Mouse (Mus musculus) forebrain, postnatal 0 days (tissue): ENCODE results near the gene Ugt1a5. TPM values are rescaled to one million over a fixed set of nuclear protein-coding genes. Genes with fewer than 3 reads are reported as not detected.

Experiments used
- ATAC-seq: fragments of 200-750 bp; cut with Nextera tagmentation; 2 replicates; pipeline ENCODE4 v1.8.0; 2017; ENCODE audit warnings: mild to moderate bottlenecking, moderate library complexity
- DNase-seq: peaks from one replicate; pipeline ENCODE4 v3.0.0-alpha.2; 2015
- H3K27ac ChIP-seq: fragments of 300-500 bp; sonication (generic); 2 replicates; pipeline ENCODE4 v1.5.1; 2014; ENCODE audit warnings: low read depth, mild to moderate bottlenecking, antibody characterized with exemption, low read length, moderate library complexity, mixed read lengths
- H3K27me3 ChIP-seq: fragments of 300-500 bp; sonication (generic); 2 replicates; pipeline ENCODE4 v1.6.1; 2014; ENCODE audit warnings: mild to moderate bottlenecking, low read length, mixed read lengths; ENCODE audit not compliant: insufficient read depth
- H3K36me3 ChIP-seq: fragments of 300-500 bp; sonication (generic); 2 replicates; pipeline ENCODE4 v1.6.1; 2014; ENCODE audit warnings: mild to moderate bottlenecking, moderate library complexity; ENCODE audit not compliant: insufficient read depth
- H3K4me1 ChIP-seq: fragments of 300-500 bp; sonication (generic); 2 replicates; pipeline ENCODE4 v1.6.1; 2014; ENCODE audit warnings: antibody characterized with exemption; ENCODE audit not compliant: insufficient read depth
- H3K4me2 ChIP-seq: fragments of 300-500 bp; sonication (generic); 2 replicates; pipeline ENCODE4 v1.6.1; 2014; ENCODE audit warnings: low read depth, mild to moderate bottlenecking, moderate library complexity
- H3K4me3 ChIP-seq: fragments of 300-500 bp; sonication (generic); 2 replicates; pipeline ENCODE4 v1.5.1; 2014; ENCODE audit warnings: low read depth, low read length, mixed read lengths
- H3K9ac ChIP-seq: fragments of 300-500 bp; sonication (generic); 2 replicates; pipeline ENCODE4 v1.6.1; 2014; ENCODE audit warnings: mild to moderate bottlenecking
- H3K9me3 ChIP-seq: fragments of 300-500 bp; sonication (generic); 2 replicates; pipeline ENCODE4 v1.6.1; 2016; ENCODE audit warnings: low read length
- CTCF ChIP-seq: sonication (generic); IDR thresholded peaks from 2 replicates; pipeline ENCODE4 v1.5.1; 2016; ENCODE audit warnings: antibody characterized with exemption, control low read depth, low read depth
- WGBS: fragments of 180-500 bp; shearing (Covaris S2); extraction: QIAGEN DNeasy Blood & Tissue Kit; methylation state at CpG from one replicate; pipeline ENCODE4 v1.1.7; 2014; 5-methylcytosine and 5-hydroxymethylcytosine counted together
- polyA plus RNA-seq: library from polyadenylated mRNA; unstranded; fragments of >200 nt; fragmentation: Nextera tagmentation; extraction: Ambion mirVana; gene quantifications from 2 replicates; pipeline ENCODE4 v1.2.1, GENCODE M21; 2015
- total RNA-seq: library from RNA; depleted of rRNA; stranded (reverse); fragments of >200 nt; gene quantifications from 2 replicates; pipeline ENCODE4 v1.2.3, GENCODE M21; 2014

Ugt1a5 gene
- total and polyA plus RNA-seq, 2 experiments from 2014 or later: not detected

GRCm38 (mm10) chr1:88253106-88253505 is 87.3 kb downstream of the Ugt1a5 start:
- WGBS: 78% methylated on average over 8 of the region's 8 CpGs
- Histone ChIP-seq H3K27me3 (no peaks in the 10 kb centered on the region), H3K4me2 (no peak overlapping the region), H3K4me3 (no peak overlapping the region), H3K27ac (no peak overlapping the region), H3K36me3 (no peaks in the 10 kb centered on the region), H3K9me3 (peaks cover 96% of the 10 kb centered on the region), H3K4me1 (no peaks in the 10 kb centered on the region), H3K9ac (no peak overlapping the region)
- ATAC-seq (no peak), DNase-seq (no peak)
- TF ChIP-seq CTCF: no peak

- Histone ChIP-seq H3K27ac (no peak overlapping the region), H3K4me3 (no peak overlapping the region), H3K4me2 (no peak overlapping the region), H3K9ac (no peak overlapping the region), H3K36me3 (no peaks in the 10 kb centered on the region), H3K9me3 (peaks cover 92% of the 10 kb centered on the region), H3K27me3 (no peaks in the 10 kb centered on the region), H3K4me1 (no peaks in the 10 kb centered on the region)
- 68% methylated on average over 6 of the region's 6 CpGs for WGBS
- DNase-seq (no peak), ATAC-seq (no peak)
- no peak for TF ChIP-seq CTCF
Measured at GRCm38 (mm10) chr1:88253540-88253939, 87.7 kb downstream of the Ugt1a5 start.

GRCm38 (mm10) chr1:88254793-88255465 is 89.1 kb downstream of the Ugt1a5 start:
- Histone ChIP-seq H3K27me3 (no peaks in the 10 kb centered on the region), H3K9ac (no peak overlapping the region), H3K4me1 (no peaks in the 10 kb centered on the region), H3K4me2 (no peak overlapping the region), H3K36me3 (peaks cover 9% of the 10 kb centered on the region), H3K4me3 (no peak overlapping the region), H3K9me3 (peaks cover 78% of the 10 kb centered on the region), H3K27ac (no peak overlapping the region)
- no peak for TF ChIP-seq CTCF
- WGBS: 90% methylated on average over 12 of the region's 12 CpGs
- ATAC-seq (no peak), DNase-seq (no peak)

GRCm38 (mm10) chr1:88255466-88255857 is 89.7 kb downstream of the Ugt1a5 start:
- no peak for DNase-seq
- 0 out of 2 replicates have a peak, but pooled peaks have one; percentile 0 for ATAC-seq
- H3K36me3 ChIP-seq: peaks cover 14% of the 10 kb centered on the region
- no peak overlapping the region for H3K4me3 ChIP-seq
- no peaks in the 10 kb centered on the region for H3K4me1 ChIP-seq
- 53% methylated on average over 2 of the region's 2 CpGs for WGBS
- H3K9ac ChIP-seq: no peak overlapping the region
- peaks cover 73% of the 10 kb centered on the region for H3K9me3 ChIP-seq
- H3K27ac ChIP-seq: no peak overlapping the region
- TF ChIP-seq CTCF: no peak
- H3K27me3 ChIP-seq: no peaks in the 10 kb centered on the region
- no peak overlapping the region for H3K4me2 ChIP-seq

- no peaks in the 10 kb centered on the region for H3K27me3 ChIP-seq
- 80% methylated on average over 13 of the region's 13 CpGs for WGBS
- DNase-seq: no peak
- no peak for TF ChIP-seq CTCF
- H3K9me3 ChIP-seq: peaks cover 65% of the 10 kb centered on the region
- H3K36me3 ChIP-seq: peaks cover 21% of the 10 kb centered on the region
- H3K4me3 ChIP-seq: no peak overlapping the region
- no peak overlapping the region for H3K4me2 ChIP-seq
- no peak for ATAC-seq
- H3K27ac ChIP-seq: no peak overlapping the region
- no peaks in the 10 kb centered on the region for H3K4me1 ChIP-seq
- no peak overlapping the region for H3K9ac ChIP-seq
Measured at GRCm38 (mm10) chr1:88255989-88256754, 90.4 kb downstream of the Ugt1a5 start.

- no peak overlapping the region for H3K27ac ChIP-seq
- no peak overlapping the region for H3K4me3 ChIP-seq
- H3K4me2 ChIP-seq: no peak overlapping the region
- no peak for TF ChIP-seq CTCF
- DNase-seq (no peak), ATAC-seq (no peak)
- H3K9me3 ChIP-seq: peaks cover 59% of the 10 kb centered on the region
- H3K4me1 ChIP-seq: no peaks in the 10 kb centered on the region
- no peak overlapping the region for H3K9ac ChIP-seq
- H3K27me3 ChIP-seq: no peaks in the 10 kb centered on the region
- WGBS: 81% methylated on average over 10 of the region's 10 CpGs
- H3K36me3 ChIP-seq: peaks cover 30% of the 10 kb centered on the region
Measured at GRCm38 (mm10) chr1:88256886-88257663, 91.3 kb downstream of the Ugt1a5 start.
